Mouse (Mus musculus): Measurements from ENCODE around the gene Sh3bgrl.

- TF ChIP-seq CTCF (conservative IDR thresholded peaks at IDR 0.05; ENCODE audit: low read length) = no peak
- TF ChIP-seq NANOG (IDR thresholded peaks at IDR 0.05; ENCODE audit: borderline replicate concordance, low read length) = no peak
Observed at GRCm38 (mm10) chrX:109130066-109130465, 34.9 kb downstream of the Sh3bgrl start.
